Mouse (Mus musculus) left cerebral cortex, postnatal 10 days (tissue): ENCODE results near the gene Hist3h2a. TPM values are rescaled to one million over a fixed set of nuclear protein-coding genes. Genes with fewer than 3 reads are reported as not detected.
A peak's percentile ranks its signal among the peaks of the same experiment; 100 is the strongest.
"Not testable (repeated sequence)": the region's sequence is repeated elsewhere in the genome, so short reads cannot be mapped to it uniquely, and the experiment has no call there.

ENCODE experiments used
- DNase-seq, 2 experiments: peaks; one replicate each; pipeline ENCODE4 v3.0.0; 2021 to 2022; ENCODE audit warnings: low spot score in 2 of 2, mixed read lengths in 1 of 2; ENCODE audit errors: extremely low spot score in 1 of 2
- intact Hi-C: fragments of 180-260 bp; cut with DNase I; formaldehyde crosslinking; loops from one replicate; pipeline ENCODE4 v1.15.1; 2025
- total RNA-seq, 2 experiments: library from RNA; stranded (reverse); gene quantifications; 2 replicates each; pipeline ENCODE4 v1.2.3; 2021

Gene Hist3h2a
- total RNA-seq, 2 experiments from 2014 or later: 66.5 to 67.4 TPM

DNA sequence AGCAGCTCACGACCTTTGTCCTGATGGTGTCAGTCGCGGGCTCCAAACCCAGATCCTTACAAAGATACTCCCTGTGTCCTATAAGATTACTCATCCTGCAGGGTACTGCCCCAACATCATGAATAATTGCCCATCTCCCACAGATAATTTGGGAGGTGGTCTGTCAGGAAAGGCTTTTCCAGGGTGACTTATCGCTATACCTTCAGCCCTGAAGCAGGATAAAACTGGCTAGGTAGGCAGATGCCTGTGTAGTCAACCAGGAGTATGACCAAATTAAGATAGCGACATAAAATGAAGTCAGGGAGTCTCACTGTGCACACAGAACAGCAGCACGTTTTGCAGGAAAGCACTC is 15.4 kb upstream of the Hist3h2a start:
- intact Hi-C loops: loop anchor here (10.0 kb wide), 1 partner anchor 356 kb away; the partner anchor contains the start of gene Wnt3a
- DNase-seq: no peak

DNA sequence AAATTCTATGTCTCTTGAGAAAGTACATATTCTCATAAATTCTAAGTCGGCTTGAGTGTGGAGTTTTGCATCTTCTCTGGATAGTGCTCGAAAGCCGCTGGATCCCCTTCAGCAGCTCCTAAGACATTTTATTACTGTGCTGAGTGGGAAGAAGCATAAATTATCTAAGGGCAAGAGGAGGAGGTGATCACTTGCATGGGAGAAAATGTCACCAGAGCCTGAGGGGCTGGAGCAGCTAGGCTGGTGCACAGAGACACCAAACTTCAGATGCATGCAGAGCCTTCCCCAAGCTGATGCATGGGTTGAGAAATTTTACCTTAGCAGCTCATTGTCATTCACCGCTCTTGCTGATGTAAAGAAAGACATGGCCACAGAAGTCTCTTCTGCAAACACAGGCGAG is 10.3 kb upstream of the Hist3h2a start:
- no peak for DNase-seq
- intact Hi-C loops: no loop called here

DNA sequence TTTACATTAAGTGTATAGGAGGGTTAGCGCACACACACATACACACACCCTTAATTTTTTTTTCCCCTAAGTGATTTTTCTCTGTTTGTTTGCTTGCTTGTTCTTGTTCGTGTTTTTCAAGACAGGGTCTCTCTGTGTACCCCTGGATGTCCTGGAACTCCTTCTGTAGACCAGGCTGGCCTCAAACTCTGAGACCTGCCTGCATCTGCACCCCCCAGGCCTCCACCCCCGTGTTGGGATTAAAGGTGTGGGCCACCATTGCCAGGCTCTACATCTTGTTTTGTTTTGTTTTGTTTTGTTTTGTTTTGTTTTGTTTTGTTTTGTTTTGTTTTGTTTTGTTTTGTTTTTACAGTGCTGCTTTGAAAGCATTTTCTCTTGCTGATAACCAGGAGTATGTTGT is 7.2 kb upstream of the Hist3h2a start:
- intact Hi-C loops: no loop called here
- no peak for DNase-seq

DNA sequence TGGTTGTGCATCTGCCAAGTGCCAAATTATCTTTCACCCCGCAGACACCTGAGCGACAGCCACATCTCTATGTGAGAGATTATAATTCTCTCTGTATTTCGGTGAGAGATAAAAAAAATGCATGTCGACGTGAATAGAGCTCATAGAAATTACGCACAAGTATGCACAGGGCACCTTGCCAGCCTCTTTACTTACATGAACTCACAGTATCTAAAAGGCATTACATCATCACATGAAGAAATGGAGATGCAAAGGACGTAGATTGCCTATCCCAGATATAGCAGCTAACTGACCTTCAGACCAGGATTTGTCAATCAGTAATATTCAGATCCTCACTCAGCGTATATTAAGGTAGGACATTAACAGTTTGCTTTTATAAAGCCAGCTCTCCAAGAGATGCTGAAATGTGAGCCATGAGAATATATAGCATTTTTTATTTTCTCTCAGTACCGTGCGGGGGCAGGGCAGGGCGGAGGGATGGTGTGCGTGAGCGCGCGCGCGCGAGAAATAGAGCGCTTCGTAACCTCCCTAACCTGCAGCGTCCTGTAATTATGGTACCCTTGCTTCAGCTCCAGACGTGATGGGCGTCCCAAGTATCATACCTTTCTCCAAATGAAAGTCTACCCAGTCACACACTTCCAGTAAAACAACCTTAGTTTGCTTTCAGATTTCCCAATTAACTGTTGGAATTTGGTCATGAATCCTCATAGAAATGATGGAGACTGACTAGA is 6.5 kb upstream of the Hist3h2a start:
- peak; percentile 59 to 65 for DNase-seq
- intact Hi-C loops: no loop called here

DNA sequence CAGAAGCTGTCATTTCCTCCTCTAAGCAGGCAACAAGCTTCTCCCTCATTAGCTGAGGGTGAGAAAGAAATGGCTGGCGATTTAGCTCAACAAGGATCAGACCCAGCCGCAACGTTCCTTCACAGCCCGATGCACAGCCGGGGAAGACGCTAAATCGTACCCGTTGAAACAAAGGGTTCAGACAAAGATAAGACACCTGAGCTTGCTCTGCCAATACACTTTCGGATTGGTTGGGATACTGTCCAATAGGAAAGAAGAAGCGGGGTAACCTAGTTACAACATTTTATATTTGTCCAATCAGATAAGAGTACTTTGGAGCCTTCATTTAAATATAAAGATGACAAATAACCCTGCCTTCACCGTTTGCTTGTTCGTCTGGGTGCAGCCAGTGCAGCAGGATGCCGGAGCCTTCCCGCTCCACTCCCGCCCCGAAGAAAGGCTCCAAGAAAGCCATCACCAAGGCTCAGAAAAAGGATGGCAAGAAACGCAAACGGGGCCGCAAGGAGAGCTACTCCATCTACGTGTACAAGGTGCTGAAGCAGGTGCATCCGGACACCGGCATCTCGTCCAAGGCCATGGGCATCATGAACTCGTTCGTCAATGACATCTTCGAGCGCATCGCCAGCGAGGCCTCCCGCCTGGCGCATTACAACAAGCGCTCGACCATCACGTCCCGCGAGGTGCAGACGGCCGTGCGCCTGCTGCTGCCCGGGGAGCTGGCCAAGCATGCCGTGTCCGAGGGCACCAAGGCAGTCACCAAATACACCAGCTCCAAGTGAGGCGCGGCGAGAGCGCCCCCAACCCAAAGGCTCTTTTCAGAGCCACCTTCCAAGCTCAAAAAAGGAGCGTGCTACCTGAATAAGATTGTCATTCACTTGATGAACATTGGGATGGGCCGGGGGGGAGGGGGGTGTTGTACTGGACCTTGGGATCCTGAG is 5.7 kb upstream of the Hist3h2a start, which contains the start of gene Hist3h2ba:
Hist3h2ba (plus strand) TSS at position 379 of the 938 bp plus-strand sequence.
- DNase-seq: peak; percentile 67 to 89
- intact Hi-C loops: no loop called here

DNA sequence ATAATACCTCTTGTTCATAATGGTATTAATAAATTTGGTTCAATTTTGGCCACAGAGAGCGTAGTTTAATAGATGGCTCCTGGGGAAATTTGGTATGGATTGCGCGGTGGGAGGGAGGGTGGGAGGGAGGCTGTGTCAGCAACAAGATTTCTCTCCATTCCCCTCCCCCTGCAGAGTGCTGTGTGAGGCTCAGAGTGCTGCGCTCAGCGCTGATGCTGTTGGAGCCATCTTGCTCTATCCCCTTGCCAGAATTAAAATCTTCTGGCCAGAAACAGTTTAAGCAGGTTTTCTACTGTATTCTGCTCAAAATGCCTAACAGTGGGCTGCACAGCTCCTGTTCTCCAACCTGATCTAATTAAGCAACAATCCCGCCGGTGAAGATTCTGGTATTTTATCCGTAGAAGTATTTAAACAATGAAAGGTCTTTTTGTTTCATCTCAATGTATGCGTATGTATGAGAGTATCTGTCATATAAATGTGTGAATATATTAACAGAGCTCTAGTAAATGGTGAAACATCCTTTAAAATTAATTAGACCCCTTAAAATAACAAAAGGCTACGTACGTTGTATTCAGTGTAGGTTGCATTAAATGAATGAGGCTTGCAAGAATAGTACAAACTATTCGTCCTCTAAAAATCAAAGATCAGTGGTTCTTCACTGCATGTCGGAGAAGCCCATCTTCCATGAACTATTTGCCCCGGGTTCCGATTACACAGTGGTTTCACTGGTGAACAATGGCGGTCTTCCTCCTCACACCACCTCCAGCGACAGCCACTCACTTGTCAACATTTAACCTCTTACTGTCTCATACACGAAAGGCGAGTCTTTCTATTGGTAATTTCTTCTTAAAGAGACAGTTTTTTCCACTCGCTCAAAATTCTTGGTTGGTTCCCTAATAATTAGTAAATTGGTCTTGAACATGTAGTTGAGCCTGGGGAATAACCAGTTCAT is 4.7 kb upstream of the Hist3h2a start:
- DNase-seq: peak; percentile 65 to 69
- intact Hi-C loops: no loop called here

GRCm38 (mm10) chr11:58951210-58951609 is 3.3 kb upstream of the Hist3h2a start:
- DNase-seq: no peak
- intact Hi-C loops: no loop called here

GRCm38 (mm10) chr11:58953351-58954169 is 925 bp upstream of the Hist3h2a start:
- peak in 1 of 2 experiments; percentile 49 for DNase-seq
- intact Hi-C loops: no loop called here

GRCm38 (mm10) chr11:58954170-58954419 is 390 bp upstream of the Hist3h2a start:
- intact Hi-C loops: not testable (repeated sequence)

GRCm38 (mm10) chr11:58955143-58955867 is 820 bp downstream of the Hist3h2a start:
- peak in 1 of 2 experiments; percentile 40 for DNase-seq
- intact Hi-C loops: no loop called here

More at GRCm38 (mm10) chr11:58954170-58954419, 390 bp upstream of the Hist3h2a start:
- not testable (repeated sequence) for DNase-seq

GRCm38 (mm10) chr11:58955868-58956257 is 1.4 kb downstream of the Hist3h2a start:
- DNase-seq: no peak
- intact Hi-C loops: no loop called here

GRCm38 (mm10) chr11:58957226-58957914 is 2.9 kb downstream of the Hist3h2a start:
- peak in 1 of 2 experiments; percentile 21 for DNase-seq
- intact Hi-C loops: no loop called here

- intact Hi-C loops: no loop called here
- DNase-seq: no peak
Measured at GRCm38 (mm10) chr11:58958536-58958935, 4.1 kb downstream of the Hist3h2a start.

DNA sequence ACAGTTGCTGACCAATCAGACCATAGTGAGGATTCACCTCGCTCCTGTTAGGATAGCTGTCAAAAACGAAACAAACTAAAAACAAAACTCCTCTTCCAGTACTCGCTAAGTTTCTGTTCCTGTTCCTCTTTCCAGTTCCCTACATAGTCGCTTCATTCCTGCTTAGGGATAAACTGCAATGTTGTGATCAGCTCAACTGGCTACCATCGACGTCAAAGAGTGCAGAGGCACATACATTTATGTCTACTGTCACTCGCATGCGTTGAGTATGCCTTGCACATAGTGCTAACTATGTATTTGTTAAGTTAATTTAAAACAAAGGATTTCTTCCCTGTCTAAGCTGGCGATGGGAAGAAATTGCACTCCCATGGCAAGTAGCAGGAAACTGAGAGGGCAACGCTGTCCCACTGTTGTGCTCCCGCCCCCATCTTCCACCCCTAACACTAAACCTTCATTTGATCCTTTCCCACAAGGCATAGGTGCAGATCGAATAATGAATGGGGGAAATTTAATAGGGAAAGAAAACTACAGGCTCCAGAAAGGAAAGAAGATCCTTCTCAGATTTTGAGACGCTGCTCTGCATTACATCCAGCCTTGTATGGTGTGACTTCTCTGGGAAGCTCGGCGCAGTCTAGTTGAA is 4.8 kb downstream of the Hist3h2a start:
- no peak for DNase-seq
- intact Hi-C loops: no loop called here

DNA sequence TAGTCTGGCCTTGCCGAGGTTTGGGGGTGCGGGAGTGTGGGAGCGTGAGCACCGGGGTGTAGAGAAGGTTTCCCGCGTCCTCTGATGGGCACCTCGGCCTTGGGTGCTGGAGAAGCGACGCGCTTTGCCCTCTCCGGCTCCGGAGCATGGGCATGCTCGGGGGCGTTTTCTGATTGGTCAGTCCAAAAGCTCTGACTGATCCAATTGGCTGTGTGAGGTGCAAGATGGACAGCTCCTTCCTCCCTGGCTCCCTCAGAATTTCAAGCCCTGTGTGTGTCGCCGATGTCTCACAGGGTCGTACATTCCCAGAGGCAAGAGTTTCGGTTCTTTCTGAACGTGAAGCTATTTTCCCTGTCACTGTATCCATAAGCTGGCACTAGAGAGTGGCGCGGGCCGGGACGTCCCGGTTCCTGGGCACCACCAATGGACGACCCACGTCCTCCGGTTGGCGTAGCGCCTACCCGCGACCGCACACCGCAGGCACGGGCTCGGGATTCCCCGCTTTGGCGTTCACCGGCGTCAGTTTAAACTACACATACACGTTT is 5.5 kb downstream of the Hist3h2a start:
- intact Hi-C loops: loop anchor here (10.0 kb wide), 1 partner anchor 335 kb away; the partner anchor contains the start of gene Wnt3a

More for the DNA sequence above, 5.5 kb downstream of the Hist3h2a start:
- DNase-seq: peak; percentile 78 to 84
